Mouse (Mus musculus) lung, embryonic 15.5 days (tissue): ENCODE results near the gene Cstf1. TPM values are rescaled to one million over a fixed set of nuclear protein-coding genes. Genes with fewer than 3 reads are reported as not detected.

ENCODE experiments used
- ATAC-seq: fragments of 200-750 bp; cut with Nextera tagmentation; 2 replicates; pipeline ENCODE4 v1.8.0; 2017; ENCODE audit warnings: moderate number of reproducible peaks, borderline replicate concordance; ENCODE audit not compliant: low FRiP score, low TSS enrichment; ENCODE audit errors: extremely low read depth
- H3K27ac ChIP-seq: fragments of 300-500 bp; sonication (generic); 2 replicates; pipeline ENCODE4 v1.5.1; 2015; ENCODE audit warnings: moderate library complexity, mild to moderate bottlenecking, inconsistent platforms
- H3K27me3 ChIP-seq: fragments of 300-500 bp; sonication (generic); 2 replicates; pipeline ENCODE4 v1.6.1; 2015; ENCODE audit warnings: inconsistent platforms
- H3K36me3 ChIP-seq: fragments of 300-500 bp; sonication (generic); 2 replicates; pipeline ENCODE4 v1.6.1; 2015; ENCODE audit warnings: inconsistent platforms
- H3K4me1 ChIP-seq: fragments of 300-500 bp; sonication (generic); 2 replicates; pipeline ENCODE4 v1.6.1; 2015; ENCODE audit warnings: inconsistent platforms
- H3K4me2 ChIP-seq: fragments of 300-500 bp; sonication (generic); 2 replicates; pipeline ENCODE4 v1.6.1; 2015; ENCODE audit warnings: inconsistent platforms, mild to moderate bottlenecking, moderate library complexity
- H3K4me3 ChIP-seq: fragments of 300-500 bp; sonication (generic); 2 replicates; pipeline ENCODE4 v1.5.1; 2015; ENCODE audit warnings: mild to moderate bottlenecking, inconsistent platforms
- H3K9ac ChIP-seq: fragments of 300-500 bp; sonication (generic); 2 replicates; pipeline ENCODE4 v1.6.1; 2015; ENCODE audit warnings: inconsistent platforms
- H3K9me3 ChIP-seq: fragments of 300-500 bp; sonication (generic); 2 replicates; pipeline ENCODE4 v1.6.1; 2016; ENCODE audit warnings: inconsistent platforms
- WGBS: fragments of 180-500 bp; shearing (Covaris S2); methylation state at CpG from one replicate; pipeline ENCODE4 v1.1.7; 2015; 5-methylcytosine and 5-hydroxymethylcytosine counted together
- polyA plus RNA-seq: library from polyadenylated mRNA; unstranded; fragments of >200 nt; fragmentation: Nextera tagmentation; extraction: Ambion mirVana; gene quantifications from 2 replicates; pipeline ENCODE4 v1.2.1, GENCODE M21; 2015

Cstf1 gene
- polyA plus RNA-seq, 1 experiment from 2014 or later: 43.4 TPM

GRCm38 (mm10) chr2:172346933-172347611 lies 23.4 kb upstream of the Cstf1 start:
- H3K27ac ChIP-seq: no peak overlapping the region
- peaks cover 50% of the 10 kb centered on the region for H3K4me1 ChIP-seq
- H3K4me3 ChIP-seq: peak overlapping the region; percentile 76
- no peak for ATAC-seq
- H3K9me3 ChIP-seq: no peaks in the 10 kb centered on the region
- 0 out of 2 replicates have a peak overlapping the region, but pooled peaks have one; percentile 20 for H3K9ac ChIP-seq
- 0 out of 2 replicates have a peak, but pooled peaks cover 4% of the 10 kb centered on the region for H3K36me3 ChIP-seq
- H3K27me3 ChIP-seq: no peaks in the 10 kb centered on the region
- H3K4me2 ChIP-seq: peak overlapping the region; percentile 92
- 42% methylated on average over 8 of the region's 8 CpGs for WGBS

- peak overlapping the region; percentile 92 for H3K4me2 ChIP-seq
- H3K9ac ChIP-seq: no peak overlapping the region
- H3K4me1 ChIP-seq: peaks cover 50% of the 10 kb centered on the region
- no peak overlapping the region for H3K4me3 ChIP-seq
- WGBS: 24% methylated on average over 3 of the region's 3 CpGs
- ATAC-seq: peak; percentile 9; the same call in 1 of the 2 replicates
- H3K9me3 ChIP-seq: no peaks in the 10 kb centered on the region
- H3K36me3 ChIP-seq: peaks cover 15% of the 10 kb centered on the region; the same call in 1 of the 2 replicates
- no peaks in the 10 kb centered on the region for H3K27me3 ChIP-seq
- peak overlapping the region; percentile 86 for H3K27ac ChIP-seq
Measured at GRCm38 (mm10) chr2:172348297-172348950, 22.1 kb upstream of the Cstf1 start.

- Histone ChIP-seq H3K4me1 (peaks cover 40% of the 10 kb centered on the region), H3K27me3 (no peaks in the 10 kb centered on the region), H3K4me2 (no peak overlapping the region), H3K4me3 (no peak overlapping the region), H3K36me3 (peaks cover 27% of the 10 kb centered on the region), H3K9me3 (no peaks in the 10 kb centered on the region), H3K27ac (no peak overlapping the region), H3K9ac (no peak overlapping the region)
- no peak for ATAC-seq
- 76% methylated on average over 14 of the region's 14 CpGs for WGBS
Measured at GRCm38 (mm10) chr2:172349776-172350175, 20.7 kb upstream of the Cstf1 start.

GRCm38 (mm10) chr2:172350773-172351172 lies 19.7 kb upstream of the Cstf1 start:
- WGBS: 65% methylated on average over 8 of the region's 8 CpGs

GRCm38 (mm10) chr2:172353218-172353617 lies 17.3 kb upstream of the Cstf1 start:
- Histone ChIP-seq H3K9ac (no peak overlapping the region), H3K9me3 (no peaks in the 10 kb centered on the region), H3K36me3 (peaks cover 59% of the 10 kb centered on the region), H3K27ac (no peak overlapping the region), H3K4me2 (no peak overlapping the region), H3K4me1 (peaks cover 17% of the 10 kb centered on the region), H3K27me3 (no peaks in the 10 kb centered on the region), H3K4me3 (no peak overlapping the region)
- 86% methylated on average over 9 of the region's 9 CpGs for WGBS
- no peak for ATAC-seq

More at GRCm38 (mm10) chr2:172350773-172351172, 19.7 kb upstream of the Cstf1 start:
- no peak overlapping the region for H3K4me2 ChIP-seq
- ATAC-seq: no peak
- no peak overlapping the region for H3K4me3 ChIP-seq
- no peaks in the 10 kb centered on the region for H3K27me3 ChIP-seq
- H3K27ac ChIP-seq: no peak overlapping the region
- H3K9ac ChIP-seq: no peak overlapping the region
- H3K4me1 ChIP-seq: peaks cover 36% of the 10 kb centered on the region
- H3K36me3 ChIP-seq: peaks cover 35% of the 10 kb centered on the region
- no peaks in the 10 kb centered on the region for H3K9me3 ChIP-seq

GRCm38 (mm10) chr2:172354761-172355160 lies 15.7 kb upstream of the Cstf1 start:
- ATAC-seq: no peak
- no peak overlapping the region for H3K9ac ChIP-seq
- H3K4me2 ChIP-seq: no peak overlapping the region
- H3K9me3 ChIP-seq: no peaks in the 10 kb centered on the region
- H3K4me1 ChIP-seq: peaks cover 2% of the 10 kb centered on the region; the same call in 1 of the 2 replicates
- H3K36me3 ChIP-seq: peaks cover 74% of the 10 kb centered on the region
- no peak overlapping the region for H3K4me3 ChIP-seq
- no peak overlapping the region for H3K27ac ChIP-seq
- H3K27me3 ChIP-seq: no peaks in the 10 kb centered on the region
- WGBS: 76% methylated on average over 9 of the region's 9 CpGs

- ATAC-seq: no peak
- Histone ChIP-seq H3K27ac (no peak overlapping the region), H3K9ac (no peak overlapping the region), H3K4me2 (no peak overlapping the region), H3K36me3 (peaks cover 82% of the 10 kb centered on the region), H3K4me1 (no peaks in the 10 kb centered on the region), H3K9me3 (no peaks in the 10 kb centered on the region), H3K4me3 (no peak overlapping the region), H3K27me3 (no peaks in the 10 kb centered on the region)
- 87% methylated on average over 5 of the region's 5 CpGs for WGBS
Measured at GRCm38 (mm10) chr2:172355833-172356232, 14.6 kb upstream of the Cstf1 start.

GRCm38 (mm10) chr2:172363176-172363575 lies 7.3 kb upstream of the Cstf1 start:
- Histone ChIP-seq H3K4me1 (peaks cover 5% of the 10 kb centered on the region), H3K9me3 (no peaks in the 10 kb centered on the region), H3K27me3 (no peaks in the 10 kb centered on the region), H3K27ac (no peak overlapping the region), H3K9ac (no peak overlapping the region), H3K4me2 (no peak overlapping the region), H3K36me3 (peaks cover 92% of the 10 kb centered on the region), H3K4me3 (no peak overlapping the region)
- 83% methylated on average over 7 of the region's 7 CpGs for WGBS
- no peak for ATAC-seq

GRCm38 (mm10) chr2:172371258-172371657 lies 777 bp downstream of the Cstf1 start:
- 0% methylated on average over 11 of the region's 11 CpGs for WGBS
- H3K4me3 ChIP-seq: peak overlapping the region; percentile 97
- peak overlapping the region; percentile 69 for H3K4me2 ChIP-seq
- no peaks in the 10 kb centered on the region for H3K9me3 ChIP-seq
- no peak for ATAC-seq
- H3K27ac ChIP-seq: peak overlapping the region; percentile 90
- peak overlapping the region; percentile 83 for H3K9ac ChIP-seq
- no peaks in the 10 kb centered on the region for H3K27me3 ChIP-seq
- H3K4me1 ChIP-seq: peaks cover 27% of the 10 kb centered on the region
- H3K36me3 ChIP-seq: peaks cover 49% of the 10 kb centered on the region

GRCm38 (mm10) chr2:172376551-172376950 lies 6.1 kb downstream of the Cstf1 start:
- Histone ChIP-seq H3K36me3 (peaks cover 88% of the 10 kb centered on the region), H3K9ac (no peak overlapping the region), H3K27ac (no peak overlapping the region), H3K9me3 (no peaks in the 10 kb centered on the region), H3K4me2 (no peak overlapping the region), H3K4me3 (no peak overlapping the region), H3K27me3 (no peaks in the 10 kb centered on the region), H3K4me1 (peaks cover 6% of the 10 kb centered on the region)
- 94% methylated on average over 4 of the region's 4 CpGs for WGBS
- no peak for ATAC-seq

GRCm38 (mm10) chr2:172376999-172377515 lies 6.6 kb downstream of the Cstf1 start:
- H3K4me1 ChIP-seq: peaks cover 1% of the 10 kb centered on the region
- no peak overlapping the region for H3K9ac ChIP-seq
- no peak for ATAC-seq
- 50% methylated on average over 5 of the region's 5 CpGs for WGBS
- H3K27me3 ChIP-seq: no peaks in the 10 kb centered on the region
- no peak overlapping the region for H3K4me3 ChIP-seq
- H3K27ac ChIP-seq: no peak overlapping the region
- H3K36me3 ChIP-seq: peaks cover 93% of the 10 kb centered on the region
- H3K4me2 ChIP-seq: no peak overlapping the region
- H3K9me3 ChIP-seq: no peaks in the 10 kb centered on the region

- WGBS: 71% methylated on average over 7 of the region's 7 CpGs
- H3K4me1 ChIP-seq: no peaks in the 10 kb centered on the region
- H3K9ac ChIP-seq: no peak overlapping the region
- H3K4me3 ChIP-seq: no peak overlapping the region
- peak; percentile 33; the same call in 1 of the 2 replicates for ATAC-seq
- H3K9me3 ChIP-seq: no peaks in the 10 kb centered on the region
- no peaks in the 10 kb centered on the region for H3K27me3 ChIP-seq
- no peak overlapping the region for H3K4me2 ChIP-seq
- H3K36me3 ChIP-seq: peaks cover 95% of the 10 kb centered on the region
- no peak overlapping the region for H3K27ac ChIP-seq
Measured at GRCm38 (mm10) chr2:172378332-172378731, 7.9 kb downstream of the Cstf1 start.
